Mouse (Mus musculus) limb, embryonic 10.5 days (tissue): Measurements from ENCODE around the gene Kctd12. TPM values are rescaled to one million over a fixed set of nuclear protein-coding genes. Genes with fewer than 3 reads are reported as not detected.

Experiments
- DNase-seq: peaks from one replicate; pipeline ENCODE4 v3.0.0-alpha.2; 2017; ENCODE audit warnings: low spot score
- H3K27ac ChIP-seq: fragments of 300-500 bp; sonication (generic); 2 replicates; pipeline ENCODE4 v1.5.1; 2016; ENCODE audit warnings: mild to moderate bottlenecking
- H3K27me3 ChIP-seq: fragments of 300-500 bp; sonication (generic); 2 replicates; pipeline ENCODE4 v1.6.1; 2016; ENCODE audit warnings: low read depth, mild to moderate bottlenecking; ENCODE audit not compliant: poor library complexity, severe bottlenecking
- H3K36me3 ChIP-seq: fragments of 300-500 bp; sonication (generic); 2 replicates; pipeline ENCODE4 v1.6.1; 2016; ENCODE audit warnings: mild to moderate bottlenecking, moderate library complexity
- H3K4me1 ChIP-seq: fragments of 300-500 bp; sonication (generic); 2 replicates; pipeline ENCODE4 v1.6.1; 2016
- H3K4me3 ChIP-seq: fragments of 300-500 bp; sonication (generic); 2 replicates; pipeline ENCODE4 v1.5.1; 2016; ENCODE audit warnings: mild to moderate bottlenecking, moderate library complexity
- H3K9me3 ChIP-seq: fragments of 300-500 bp; sonication (generic); replicated peaks from 2 replicates; pipeline ENCODE4 v1.6.1; 2016; ENCODE audit warnings: mild to moderate bottlenecking
- WGBS: fragments of 180-500 bp; shearing (Covaris S2); methylation state at CpG from one replicate; pipeline ENCODE4 v1.1.7; 2016; 5-methylcytosine and 5-hydroxymethylcytosine counted together
- microRNA-seq: library from miRNA; unstranded; fragments of <30 nt; microRNA quantifications from one replicate; pipeline ENCODE4, GENCODE M21; 2017
- polyA plus RNA-seq: library from polyadenylated mRNA; unstranded; fragments of >200 nt; fragmentation: Nextera tagmentation; extraction: Ambion mirVana; gene quantifications from 2 replicates; pipeline ENCODE4 v1.2.1, GENCODE M21; 2016

The Kctd12 gene
- polyA plus RNA-seq, 1 experiment from 2014 or later, result 8.2 TPM

DNA sequence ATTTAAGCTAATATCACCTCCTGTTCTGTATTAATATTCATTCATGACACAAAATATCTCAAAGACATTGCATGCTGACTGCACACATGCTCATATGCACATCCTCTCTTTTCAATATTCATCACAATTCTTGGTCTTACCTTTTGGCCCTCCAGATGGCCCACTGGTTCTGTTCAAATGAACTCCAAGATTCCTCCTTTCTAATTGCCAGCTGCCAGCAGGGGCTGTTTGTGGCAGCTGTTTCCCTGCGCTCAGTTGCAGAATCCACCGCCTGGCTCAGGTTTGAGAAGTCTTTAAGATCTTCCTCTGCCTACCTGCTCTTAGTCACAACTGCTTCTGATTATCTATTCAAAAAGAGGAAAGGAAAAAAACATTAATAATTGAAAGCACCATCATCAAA, 34.6 kb downstream of the Kctd12 start:
- Histone ChIP-seq H3K36me3 (no peaks in the 10 kb centered on the region), H3K27me3 (no peaks in the 10 kb centered on the region), H3K4me3 (no peak overlapping the region), H3K27ac (no peak overlapping the region), H3K4me1 (no peaks in the 10 kb centered on the region), H3K9me3 (no peaks in the 10 kb centered on the region)
- 69% methylated on average over 2 of the region's 2 CpGs for WGBS
- DNase-seq, result no peak

DNA sequence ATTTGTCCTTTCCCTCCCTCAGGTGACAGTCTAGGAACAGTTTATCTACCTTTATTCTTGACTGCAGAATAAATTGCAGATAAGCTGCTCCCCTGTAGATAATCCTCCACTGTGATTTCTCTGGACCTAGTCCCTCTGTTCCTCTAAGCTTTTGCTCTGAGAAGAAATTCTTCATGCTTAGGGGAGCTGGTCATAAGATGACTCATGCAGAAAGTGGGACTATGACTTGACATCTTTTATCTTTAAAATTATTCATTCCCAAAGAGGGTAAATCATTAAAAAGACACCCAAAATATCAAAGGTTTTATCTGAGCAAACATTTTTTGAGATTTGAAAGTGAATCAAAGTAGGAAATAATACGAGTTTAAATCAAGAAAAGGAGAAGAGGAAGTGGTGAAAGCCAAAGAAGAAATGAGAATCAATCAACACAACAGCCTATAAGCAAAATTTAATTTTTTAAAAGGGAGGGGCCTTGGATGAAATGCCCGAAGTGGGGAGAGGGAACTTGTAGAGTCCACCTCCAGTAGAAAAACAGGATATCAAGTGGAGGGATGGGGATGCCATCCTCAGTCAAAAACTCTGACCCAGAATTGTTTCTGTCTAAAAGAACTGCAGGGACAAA, 40.1 kb downstream of the Kctd12 start:
- DNase-seq, result no peak
- 88% methylated on average over 2 of the region's 2 CpGs for WGBS

DNA sequence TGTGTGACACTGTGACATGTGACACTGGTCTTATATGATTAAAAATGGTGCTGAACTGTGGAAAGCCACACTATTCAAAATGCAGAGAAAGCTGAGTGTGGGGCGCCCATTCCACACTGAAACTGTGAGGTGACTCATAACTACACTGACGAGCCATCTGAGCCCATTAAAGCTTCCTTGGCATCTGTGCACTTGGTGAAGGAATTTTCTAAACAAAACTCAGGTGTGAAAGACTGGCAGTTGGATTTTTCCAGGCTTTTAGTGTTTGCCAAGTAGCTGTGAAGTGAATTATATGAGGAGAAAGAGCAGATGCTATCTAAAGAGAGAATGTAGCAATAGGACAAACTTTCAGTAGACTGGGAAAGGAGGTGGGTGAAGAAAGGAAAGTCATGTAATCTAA, 47.6 kb downstream of the Kctd12 start:
- no peaks in the 10 kb centered on the region for H3K36me3 ChIP-seq

More for the DNA sequence above, 40.1 kb downstream of the Kctd12 start:
- no peaks in the 10 kb centered on the region for H3K9me3 ChIP-seq
- no peaks in the 10 kb centered on the region for H3K27me3 ChIP-seq
- H3K27ac ChIP-seq, result no peak overlapping the region
- H3K36me3 ChIP-seq, result no peaks in the 10 kb centered on the region
- no peak overlapping the region for H3K4me3 ChIP-seq
- H3K4me1 ChIP-seq, result no peaks in the 10 kb centered on the region

DNA sequence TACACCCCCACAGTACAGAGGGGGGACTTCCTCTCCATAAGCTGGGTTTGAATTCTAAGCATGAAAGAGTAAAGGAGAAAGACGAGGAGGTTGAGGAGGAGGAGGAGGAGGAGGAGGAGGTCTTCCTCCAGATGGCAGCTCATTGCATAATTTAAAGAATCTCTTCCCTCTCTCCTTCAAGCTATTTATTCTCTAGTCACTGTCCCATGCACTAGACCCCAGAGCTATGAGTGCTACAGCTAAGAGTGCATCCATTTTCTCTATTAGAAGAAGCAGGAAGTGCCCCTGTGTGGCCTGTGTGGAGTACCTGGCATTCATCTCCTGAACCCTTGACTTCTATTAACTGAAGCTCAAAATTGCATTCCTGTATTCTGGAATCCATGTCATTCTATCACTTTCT, 51.5 kb downstream of the Kctd12 start:
- H3K27ac ChIP-seq, result no peak overlapping the region
- no peak for DNase-seq
- WGBS, result 64% methylated on average over 1 of the region's 1 CpGs
- no peaks in the 10 kb centered on the region for H3K27me3 ChIP-seq
- H3K4me1 ChIP-seq, result peaks cover 4% of the 10 kb centered on the region
- no peaks in the 10 kb centered on the region for H3K36me3 ChIP-seq
- H3K9me3 ChIP-seq, result no peaks in the 10 kb centered on the region
- H3K4me3 ChIP-seq, result no peak overlapping the region

More for the DNA sequence above, 47.6 kb downstream of the Kctd12 start:
- 79% methylated on average over 2 of the region's 2 CpGs for WGBS
- no peak overlapping the region for H3K27ac ChIP-seq
- no peak for DNase-seq
- H3K4me3 ChIP-seq, result no peak overlapping the region
- no peaks in the 10 kb centered on the region for H3K9me3 ChIP-seq
- no peaks in the 10 kb centered on the region for H3K27me3 ChIP-seq
- H3K4me1 ChIP-seq, result no peaks in the 10 kb centered on the region

DNA sequence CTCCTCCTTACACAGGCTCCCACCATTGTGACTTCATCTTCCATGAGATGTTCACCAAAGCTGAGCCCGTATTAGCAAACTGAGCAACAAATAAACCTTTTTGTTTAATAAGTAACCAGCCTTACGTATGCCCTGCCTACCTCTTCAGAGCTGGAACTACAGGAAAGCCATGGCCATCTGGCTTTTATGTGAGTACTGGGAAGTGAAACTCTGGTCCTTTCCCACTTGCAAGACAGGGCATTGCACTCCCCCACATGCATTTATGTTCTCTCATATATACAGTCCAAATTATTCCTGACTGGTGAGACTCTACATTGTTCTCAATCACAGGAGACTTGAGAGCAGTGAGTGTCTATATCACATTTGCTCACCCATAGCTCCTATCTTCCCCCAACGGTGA, 52.9 kb downstream of the Kctd12 start:
- peaks cover 4% of the 10 kb centered on the region for H3K4me1 ChIP-seq
- no peak overlapping the region for H3K4me3 ChIP-seq
- WGBS, result 89% methylated on average over 3 of the region's 3 CpGs
- H3K27ac ChIP-seq, result no peak overlapping the region
- H3K27me3 ChIP-seq, result no peaks in the 10 kb centered on the region
- DNase-seq, result no peak
- no peaks in the 10 kb centered on the region for H3K36me3 ChIP-seq
- H3K9me3 ChIP-seq, result no peaks in the 10 kb centered on the region

DNA sequence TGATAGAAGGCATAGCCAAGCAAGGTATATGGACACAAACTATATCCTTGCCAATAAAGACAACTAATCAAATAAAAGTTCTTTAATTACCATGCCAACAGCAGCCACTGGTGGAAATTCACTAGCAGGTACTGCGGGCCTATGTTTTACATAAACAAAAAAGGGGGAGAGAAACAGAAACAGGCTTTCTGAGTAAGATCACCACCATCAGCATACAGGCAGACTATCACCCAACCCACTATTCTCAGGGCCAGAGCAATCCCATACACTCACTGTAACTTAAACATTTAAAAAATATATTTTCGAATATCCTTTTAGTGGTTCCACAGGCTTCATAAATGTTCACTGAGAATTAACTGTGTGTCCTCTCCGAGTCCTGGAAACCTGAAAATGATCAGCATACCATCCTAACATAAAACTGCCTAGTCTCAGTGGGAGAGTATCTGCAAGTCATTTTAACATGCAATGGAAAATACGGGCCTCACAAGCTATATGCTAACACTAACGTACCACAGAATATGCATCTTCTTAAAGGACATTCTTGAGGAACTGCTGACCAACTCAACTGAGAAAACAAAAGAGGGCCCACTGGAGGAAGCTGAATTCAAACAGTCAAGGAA, 54.5 kb downstream of the Kctd12 start:
- 87% methylated on average over 5 of the region's 5 CpGs for WGBS
- Histone ChIP-seq H3K9me3 (no peaks in the 10 kb centered on the region), H3K36me3 (no peaks in the 10 kb centered on the region), H3K27me3 (no peaks in the 10 kb centered on the region), H3K4me1 (peaks cover 4% of the 10 kb centered on the region), H3K27ac (no peak overlapping the region), H3K4me3 (no peak overlapping the region)
- DNase-seq, result no peak

Small RNA genes lying within 50 kb of the gene (microRNA-seq; reads per million reads assigned to microRNA genes)
- gene Mir5130, result 2.3 reads per million

Other genes starting within 250 kb of the Kctd12 start
- not detected in 2 replicates for gene Acod1, start 64.3 kb upstream of the Kctd12 start, polyA plus RNA-seq
- 22.3 and 26.5 TPM in 2 replicates for gene Cln5, start 87.6 kb upstream of the Kctd12 start, polyA plus RNA-seq
- gene Fbxl3, start 116.9 kb upstream of the Kctd12 start, polyA plus RNA-seq, result 11.8 and 16.2 TPM in 2 replicates